Mouse (Mus musculus): ENCODE data around the gene Ace. TPM values are rescaled to one million over a fixed set of nuclear protein-coding genes. Genes with fewer than 3 reads are reported as not detected.

Gene Ace
- total RNA-seq, 2 experiments from 2014 or later = 21.9 to 38.1 TPM

- DNase-seq = peak; percentile 58 to 70
- intact Hi-C loops (cut with DNase I) = loop anchor here (2.0 kb wide), 2 partner anchors 14 to 24 kb away; no protein-coding TSS in a partner anchor
Observed at GRCm38 (mm10) chr11:105944770-105945672, 22.7 kb upstream of the Ace start.

GRCm38 (mm10) chr11:105946694-105947154, 21.0 kb upstream of the Ace start:
- no peak for DNase-seq
- intact Hi-C loops (cut with DNase I) = no loop called here

- intact Hi-C loops (cut with DNase I) = no loop called here
- DNase-seq = no peak
Observed at GRCm38 (mm10) chr11:105948255-105948654, 19.5 kb upstream of the Ace start.

GRCm38 (mm10) chr11:105950519-105950918, 17.2 kb upstream of the Ace start:
- intact Hi-C loops (cut with DNase I) = no loop called here
- DNase-seq = no peak

- no peak for DNase-seq
- intact Hi-C loops (cut with DNase I) = no loop called here
Observed at GRCm38 (mm10) chr11:105951601-105952044, 16.1 kb upstream of the Ace start.

- no peak for DNase-seq
Observed at GRCm38 (mm10) chr11:105952111-105952510, 15.6 kb upstream of the Ace start.

GRCm38 (mm10) chr11:105952911-105953386, 14.8 kb upstream of the Ace start, which contains the start of gene Cyb561:
Cyb561 (minus strand) TSS chr11:105953336.
- intact Hi-C loops (cut with DNase I) = no loop called here
- peak in 1 of 2 experiments; percentile 33 for DNase-seq

More at GRCm38 (mm10) chr11:105952111-105952510, 15.6 kb upstream of the Ace start:
- intact Hi-C loops (cut with DNase I) = no loop called here

- peak; percentile 56 to 62 for DNase-seq
- intact Hi-C loops (cut with DNase I) = no loop called here
Observed at GRCm38 (mm10) chr11:105953402-105953801, 14.3 kb upstream of the Ace start.

- intact Hi-C loops (cut with DNase I) = no loop called here
- DNase-seq = no peak
Observed at GRCm38 (mm10) chr11:105955815-105956430, 11.8 kb upstream of the Ace start.

GRCm38 (mm10) chr11:105957501-105957900, 10.2 kb upstream of the Ace start:
- intact Hi-C loops (cut with DNase I) = no loop called here
- no peak for DNase-seq

GRCm38 (mm10) chr11:105958566-105958965, 9.2 kb upstream of the Ace start:
- no peak for DNase-seq
- intact Hi-C loops (cut with DNase I) = loop anchor here (2.0 kb wide), 1 partner anchor 14 kb away; no protein-coding TSS in a partner anchor

- peak; percentile 51 to 53 for DNase-seq
- intact Hi-C loops (cut with DNase I) = loop anchor here (2.0 kb wide), 1 partner anchor 15 kb away; no protein-coding TSS in a partner anchor
Observed at GRCm38 (mm10) chr11:105959355-105959754, 8.4 kb upstream of the Ace start.

GRCm38 (mm10) chr11:105964691-105965090, 3.1 kb upstream of the Ace start:
- intact Hi-C loops (cut with DNase I) = no loop called here

GRCm38 (mm10) chr11:105966288-105966687, 1.5 kb upstream of the Ace start:
- intact Hi-C loops (cut with DNase I) = no loop called here
- no peak for DNase-seq

More at GRCm38 (mm10) chr11:105964691-105965090, 3.1 kb upstream of the Ace start:
- no peak for DNase-seq

GRCm38 (mm10) chr11:105968948-105969347, 1.2 kb downstream of the Ace start:
- intact Hi-C loops (cut with DNase I) = loop anchor here (1.0 to 2.0 kb wide), 3 partner anchors 24 to 66 kb away; no protein-coding TSS in a partner anchor
- peak in 1 of 2 experiments; percentile 28 for DNase-seq

- DNase-seq = peak; percentile 68 to 78
- intact Hi-C loops (cut with DNase I) = loop anchor here (1.0 to 2.0 kb wide), 3 partner anchors 25 to 65 kb away; no protein-coding TSS in a partner anchor
Observed at GRCm38 (mm10) chr11:105969516-105969915, 1.8 kb downstream of the Ace start.

- DNase-seq = no peak
- intact Hi-C loops (cut with DNase I) = no loop called here
Observed at GRCm38 (mm10) chr11:105974593-105974992, 6.8 kb downstream of the Ace start.

- intact Hi-C loops (cut with DNase I) = no loop called here
- DNase-seq = no peak
Observed at GRCm38 (mm10) chr11:105975050-105975449, 7.3 kb downstream of the Ace start.

- intact Hi-C loops (cut with DNase I) = no loop called here
- DNase-seq = no peak
Observed at GRCm38 (mm10) chr11:105975636-105976035, 7.9 kb downstream of the Ace start.

- DNase-seq = no peak
- intact Hi-C loops (cut with DNase I) = no loop called here
Observed at GRCm38 (mm10) chr11:105978232-105978631, 10.5 kb downstream of the Ace start.

GRCm38 (mm10) chr11:105978634-105979033, 10.9 kb downstream of the Ace start:
- intact Hi-C loops (cut with DNase I) = no loop called here
- DNase-seq = no peak

Measured in heart, postnatal 36 days (tissue).